Comparison of ENCODE assay signal across 9 mouse cellular contexts in genomic region chr17:29259489-29259888, GRCm38 (mm10). TPM values are rescaled to one million over a fixed set of nuclear protein-coding genes. Genes with fewer than 3 reads are reported as not detected.
DNase-seq lines count a peak whose midpoint lies in the region; ATAC-seq and TF ChIP-seq lines count a peak whose summit lies in the region.
"Had no signal": no experiment of that assay in that cellular context is flagged by ENCODE, and none has a peak within 500 bp of the region (broad histone marks: within the 10 kb centered on the region; RNA-seq: fewer than 3 reads in every experiment).

No protein-coding gene starts in this region.

- no peak for ATAC-seq in intestine, embryonic 14.5 days (replicated peaks; ENCODE audit: low FRiP score, low TSS enrichment, low read depth)

- TF ChIP-seq POLR2A in liver, adult 2 months (IDR thresholded peaks at IDR 0.05; ENCODE audit: extremely low read depth, insufficient read depth, low read length) = no peak
- TF ChIP-seq POLR2A in testis, adult 2 months (IDR thresholded peaks at IDR 0.05; ENCODE audit: control insufficient read depth, low read depth, low read length) = no peak

- peak; percentile 41 for DNase-seq in ovary, adult 18-20 months (ENCODE audit: low spot score)
- no peak for DNase-seq in ovary, postnatal 10 days (ENCODE audit: low spot score)
- DNase-seq in cerebellum, postnatal 10 days = peak; percentile 90 to 91
- peak; percentile 52 to 66 for DNase-seq in gastrocnemius, adult 8-10 months (ENCODE audit: low spot score in 2 of 2)
- peak; percentile 90 for DNase-seq in intestine, embryonic 14.5 days (ENCODE audit: low spot score)
- DNase-seq in liver, adult 2 months (ENCODE audit: extremely low read depth, low read depth, low spot score) = peak; percentile 64
- peak; percentile 93 for DNase-seq in naive thymus-derived CD4-positive, alpha-beta T cell, adult 2 months (ENCODE audit: low read depth)

- H3K4me3 ChIP-seq in intestine, embryonic 14.5 days (ENCODE audit: low read depth, low read length) = no peak overlapping the region
- no peak overlapping the region for H3K4me3 ChIP-seq in liver, adult 2 months (ENCODE audit: insufficient read depth, low read depth, low read length)
- no peak overlapping the region for H3K4me3 ChIP-seq in testis, adult 2 months (ENCODE audit: control insufficient read depth, low read depth, low read length)
- H3K4me3 ChIP-seq: embryonic facial prominence, embryonic 12.5 days had no signal

- 13% methylated on average over 3 of the region's 3 CpGs for WGBS in intestine, embryonic 14.5 days
- 5% methylated on average over 3 of the region's 3 CpGs for WGBS in liver, adult 2 months

- peaks cover 11% of the 10 kb centered on the region; the same call in 1 of the 2 replicates for H3K79me2 ChIP-seq in liver, adult 2 months (ENCODE audit: control insufficient read depth, insufficient read depth, low read length)

- H3K36me3 ChIP-seq in intestine, embryonic 14.5 days (ENCODE audit: control insufficient read depth, insufficient read depth, low read length) = peaks cover 52% of the 10 kb centered on the region
- no peaks in the 10 kb centered on the region for H3K36me3 ChIP-seq in liver, adult 2 months (ENCODE audit: control insufficient read depth, insufficient read depth, low read length)
- no peaks in the 10 kb centered on the region; the same call in 1 of the 2 replicates for H3K36me3 ChIP-seq in testis, adult 2 months (ENCODE audit: control insufficient read depth, insufficient read depth, low read length)

- H3K27ac ChIP-seq in intestine, embryonic 14.5 days (ENCODE audit: low read depth) = no peak overlapping the region
- peak overlapping the region; percentile 60 for H3K27ac ChIP-seq in liver, adult 2 months (replicated peaks; ENCODE audit: insufficient read depth, low read depth, low read length)
- H3K27ac ChIP-seq in testis, adult 2 months (ENCODE audit: control insufficient read depth, insufficient read depth, low read depth, low read length) = no peak overlapping the region
- H3K27ac ChIP-seq: embryonic facial prominence, embryonic 12.5 days had no signal

- no peaks in the 10 kb centered on the region for H3K9me3 ChIP-seq in intestine, embryonic 14.5 days (ENCODE audit: control insufficient read depth, low read length)
- H3K9me3 ChIP-seq: embryonic facial prominence, embryonic 12.5 days had no signal

- H3K4me1 ChIP-seq in intestine, embryonic 14.5 days (replicated peaks; ENCODE audit: control insufficient read depth, insufficient read depth, low read length) = peaks cover 14% of the 10 kb centered on the region; the same call in 1 of the 2 replicates
- H3K4me1 ChIP-seq in liver, adult 2 months (ENCODE audit: control insufficient read depth, insufficient read depth, low read length) = peaks cover 24% of the 10 kb centered on the region
- peaks cover 4% of the 10 kb centered on the region for H3K4me1 ChIP-seq in testis, adult 2 months (ENCODE audit: control insufficient read depth, insufficient read depth, low read length)

- H3K9ac ChIP-seq in intestine, embryonic 14.5 days (ENCODE audit: low read length) = no peak overlapping the region
- no peak overlapping the region for H3K9ac ChIP-seq in liver, adult 2 months (ENCODE audit: low read depth, low read length)
- H3K9ac ChIP-seq: embryonic facial prominence, embryonic 12.5 days had no signal

- peak; percentile 97 for TF ChIP-seq CTCF in liver, adult 2 months (IDR thresholded peaks at IDR 0.05; ENCODE audit: low read depth, low read length)
- peak; percentile 85; the same call in 1 of the 2 replicates for TF ChIP-seq CTCF in testis, adult 2 months (IDR thresholded peaks at IDR 0.05; ENCODE audit: control insufficient read depth, insufficient read depth, insufficient replicate concordance, low read depth, low read length)

- H3K27me3 ChIP-seq in intestine, embryonic 14.5 days (replicated peaks; ENCODE audit: control insufficient read depth, insufficient read depth, low read length) = no peaks in the 10 kb centered on the region
- no peaks in the 10 kb centered on the region for H3K27me3 ChIP-seq in liver, adult 2 months (ENCODE audit: control insufficient read depth, insufficient read depth, low read length)
- H3K27me3 ChIP-seq in testis, adult 2 months (ENCODE audit: control insufficient read depth, insufficient read depth, low read length) = no peaks in the 10 kb centered on the region
- H3K27me3 ChIP-seq: embryonic facial prominence, embryonic 12.5 days had no signal

- H3K4me2 ChIP-seq in intestine, embryonic 14.5 days (ENCODE audit: low read length) = no peak overlapping the region
- H3K4me2 ChIP-seq: embryonic facial prominence, embryonic 12.5 days had no signal

RNA-seq across cellular contexts. Expression of gene Ppil1, which starts 4.5 kb away (rescaled TPM):
- total RNA-seq in gastrocnemius, adult 8-10 months (2022) = 1 to 10 TPM; 4.8 to 8.3 (median 6.7) TPM
- polyA plus RNA-seq in intestine, embryonic 14.5 days (2014; fragmentation: Nextera tagmentation; extraction: Ambion mirVana) = 165 and 170 TPM in 2 replicates
- total RNA-seq in liver, adult 2 months (2014; rRNA removed) = 14.7 and 17.1 TPM in 2 replicates
- 10.4 and 14.1 TPM in 2 replicates for polyA plus RNA-seq in liver, adult 2 months (2012; rRNA removed)
- 12.2 and 13.1 TPM in 2 replicates for polyA plus RNA-seq in testis, adult 2 months (2012; rRNA removed)

RNA-seq across cellular contexts. Expression of gene BC004004, which starts 9.1 kb away (rescaled TPM):
- 100 to 1,000 TPM; 107 to 140 (median 126) TPM for total RNA-seq in gastrocnemius, adult 8-10 months (2022)
- polyA plus RNA-seq in intestine, embryonic 14.5 days (2014; fragmentation: Nextera tagmentation; extraction: Ambion mirVana) = 72.4 and 77.4 TPM in 2 replicates
- 85.9 and 94.0 TPM in 2 replicates for total RNA-seq in liver, adult 2 months (2014; rRNA removed)
- 113 and 114 TPM in 2 replicates for polyA plus RNA-seq in liver, adult 2 months (2012; rRNA removed)
- polyA plus RNA-seq in testis, adult 2 months (2012; rRNA removed) = 42.0 and 42.5 TPM in 2 replicates

RNA-seq across cellular contexts. Expression of gene Cpne5, which starts 21.5 kb away (rescaled TPM):
- total RNA-seq in gastrocnemius, adult 8-10 months (2022) = not detected
- polyA plus RNA-seq in intestine, embryonic 14.5 days (2014; fragmentation: Nextera tagmentation; extraction: Ambion mirVana) = 12.9 and 14.6 TPM in 2 replicates
- total RNA-seq in liver, adult 2 months (2014; rRNA removed) = not detected in 2 replicates
- not detected in 2 replicates for polyA plus RNA-seq in liver, adult 2 months (2012; rRNA removed)
- polyA plus RNA-seq in testis, adult 2 months (2012; rRNA removed) = 49.1 and 62.1 TPM in 2 replicates

RNA-seq across cellular contexts. Expression of gene Pi16, which starts 58.0 kb away (rescaled TPM):
- total RNA-seq in gastrocnemius, adult 8-10 months (2022) = 10 to 100 TPM; 12.3 to 27.4 (median 16.7) TPM
- polyA plus RNA-seq in intestine, embryonic 14.5 days (2014; fragmentation: Nextera tagmentation; extraction: Ambion mirVana) = 0.18 and 0.32 TPM in 2 replicates
- 0.13 and 0.28 TPM in 2 replicates for total RNA-seq in liver, adult 2 months (2014; rRNA removed)
- polyA plus RNA-seq in liver, adult 2 months (2012; rRNA removed) = 0.07 and 0.10 TPM in 2 replicates
- polyA plus RNA-seq in testis, adult 2 months (2012; rRNA removed) = 4.3 and 5.9 TPM in 2 replicates

Comparison
In these comparisons a context has a peak if more than half of its experiments do, and no peak if none do; other contexts are left out.
1. RNA of gene Ppil1, which starts 4.5 kb away (polyA plus RNA-seq): 165 to 170 TPM in intestine, embryonic 14.5 days; 12.2 to 13.1 TPM in testis, adult 2 months and 10.4 to 14.1 TPM in liver, adult 2 months; every median in the first group is over 10 times any median in the second.
2. RNA of gene Cpne5, which starts 21.5 kb away (polyA plus RNA-seq): 49.1 to 62.1 TPM in testis, adult 2 months and 12.9 to 14.6 TPM in intestine, embryonic 14.5 days; not detected in liver, adult 2 months; every median in the first group is over 10 times any median in the second.